Mouse (Mus musculus): ENCODE data around the gene Sptlc3.

Gene Sptlc3

DNA sequence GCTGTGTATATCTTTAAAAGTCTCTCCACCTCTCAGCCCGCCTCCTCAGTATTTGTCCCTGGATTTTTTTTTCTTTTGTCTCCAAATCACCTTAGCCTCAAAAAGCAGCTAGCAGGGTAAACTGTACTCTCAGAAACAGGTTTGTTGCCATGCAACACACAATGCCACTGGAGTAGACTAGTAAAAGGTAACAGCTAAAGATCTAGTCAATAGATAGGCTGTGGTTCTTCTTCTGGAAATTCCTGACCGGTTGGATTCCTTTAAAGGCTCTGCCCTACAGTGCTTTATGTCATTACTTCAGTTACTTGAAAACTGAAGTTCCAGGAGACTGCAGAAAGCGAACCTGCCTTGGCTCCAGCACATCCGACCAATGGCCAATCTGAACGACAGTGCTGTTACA is at the start of gene Sptlc3:
Gene Sptlc3, plus strand, starts transcription at position 78 of the 400 bp plus-strand sequence.
- no peak for DNase-seq (ENCODE audit: low spot score)

DNA sequence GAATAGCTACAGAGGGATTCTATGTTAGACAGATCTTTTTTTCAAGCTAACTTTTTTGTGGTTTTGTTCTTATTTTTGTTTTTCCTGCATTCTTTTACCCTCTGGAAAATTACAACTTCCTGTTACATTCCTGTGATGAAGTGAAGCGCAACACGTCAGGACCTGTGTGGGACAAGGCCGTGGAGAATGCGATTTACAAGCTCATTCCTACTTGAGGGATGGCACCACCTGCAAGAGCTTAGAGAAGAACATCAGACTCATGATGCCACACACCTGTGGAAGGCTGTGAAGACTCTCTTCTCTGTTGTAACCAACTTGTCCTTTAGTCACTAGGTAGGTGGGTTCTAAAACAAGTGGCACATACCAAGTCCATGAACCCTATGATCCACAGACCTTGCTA is 26.0 kb upstream of the Sptlc3 start:
- no peak for DNase-seq (ENCODE audit: low spot score)

DNA sequence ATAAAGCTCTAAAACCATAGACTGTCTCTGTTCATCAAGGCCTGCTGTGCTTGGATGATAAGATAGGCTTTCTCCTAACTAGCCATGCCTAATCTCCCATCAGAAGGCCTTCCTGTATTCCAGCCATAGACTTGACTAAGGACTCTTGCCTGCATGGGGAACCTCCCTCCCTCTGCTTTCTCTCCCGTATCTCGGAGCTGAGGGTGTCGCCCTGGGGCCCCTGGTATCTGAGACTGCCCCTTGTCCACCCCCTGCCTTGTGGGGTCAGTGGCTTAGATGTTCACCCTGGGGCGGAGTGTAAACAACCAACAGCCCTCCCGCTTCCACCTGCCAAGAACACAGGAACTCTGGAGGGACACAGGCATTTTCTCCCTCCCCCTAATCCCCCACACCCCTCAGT is 5.0 kb upstream of the Sptlc3 start:
- no peak for DNase-seq (ENCODE audit: low spot score)

DNA sequence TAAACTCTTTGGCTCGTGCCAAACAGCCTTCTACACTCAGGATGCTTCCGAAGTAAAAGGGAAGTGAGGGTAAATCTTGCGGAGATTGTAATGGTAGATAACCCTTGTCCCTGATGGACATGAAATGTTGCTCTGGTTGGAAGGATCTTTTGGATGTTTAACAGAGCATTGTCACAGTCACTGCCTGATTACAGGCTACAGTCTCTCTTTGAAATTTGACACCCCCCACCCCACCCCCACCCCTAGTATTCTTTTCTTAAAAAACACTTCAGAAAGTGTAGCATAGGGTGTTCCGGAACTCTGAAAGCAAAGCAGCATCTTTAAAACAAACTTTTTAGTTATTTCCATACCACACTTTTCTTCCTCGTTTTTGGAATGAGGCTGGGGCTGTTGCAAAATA is 916 bp downstream of the Sptlc3 start:
- no peak for DNase-seq (ENCODE audit: low spot score)

DNA sequence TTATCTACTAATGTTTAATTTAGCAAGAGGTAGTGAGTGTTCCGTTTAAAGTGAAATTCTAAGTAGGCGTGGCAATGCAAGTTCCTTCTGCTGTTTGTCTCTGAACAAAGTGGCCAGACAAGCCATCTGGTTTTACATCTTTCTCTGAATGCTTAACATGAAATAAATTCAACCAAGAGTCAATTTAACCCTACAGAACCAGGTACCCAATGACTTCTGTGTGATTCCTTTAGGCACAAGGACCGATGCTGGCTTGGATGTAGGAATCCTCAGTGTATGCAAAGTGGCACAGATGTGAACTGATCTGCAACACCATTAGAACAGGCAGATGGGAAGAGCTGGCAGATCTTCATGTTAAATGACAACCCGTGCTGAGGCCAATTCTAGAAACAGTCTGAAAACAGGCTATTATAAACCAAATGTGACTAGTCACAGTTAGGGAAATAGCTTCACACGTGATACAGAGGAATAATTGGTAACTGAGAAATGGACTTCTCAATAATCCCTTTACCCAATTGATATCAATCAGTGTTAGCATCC is 68.3 kb downstream of the Sptlc3 start:
- DNase-seq (ENCODE audit: low spot score), result no peak

DNA sequence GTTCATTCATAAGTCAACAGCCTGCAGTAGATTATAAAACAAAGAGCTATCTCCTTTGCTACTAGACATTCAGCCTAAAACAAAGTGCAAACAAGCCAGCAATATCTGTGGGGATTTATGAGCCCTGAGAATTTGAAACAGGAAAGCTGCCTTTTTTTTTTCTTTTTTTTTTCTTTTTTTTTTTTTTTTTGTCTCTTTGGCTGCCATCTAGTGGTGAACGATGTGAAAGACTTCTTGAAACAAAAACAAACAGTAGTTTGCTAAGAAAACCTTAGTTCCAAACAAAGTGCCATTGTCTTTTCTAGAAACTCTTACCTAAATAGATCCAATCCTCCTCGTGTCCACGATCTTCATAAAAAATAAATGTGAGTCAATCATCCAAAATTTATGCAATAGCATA is 85.6 kb downstream of the Sptlc3 start:
- DNase-seq (ENCODE audit: low spot score), result no peak

DNA sequence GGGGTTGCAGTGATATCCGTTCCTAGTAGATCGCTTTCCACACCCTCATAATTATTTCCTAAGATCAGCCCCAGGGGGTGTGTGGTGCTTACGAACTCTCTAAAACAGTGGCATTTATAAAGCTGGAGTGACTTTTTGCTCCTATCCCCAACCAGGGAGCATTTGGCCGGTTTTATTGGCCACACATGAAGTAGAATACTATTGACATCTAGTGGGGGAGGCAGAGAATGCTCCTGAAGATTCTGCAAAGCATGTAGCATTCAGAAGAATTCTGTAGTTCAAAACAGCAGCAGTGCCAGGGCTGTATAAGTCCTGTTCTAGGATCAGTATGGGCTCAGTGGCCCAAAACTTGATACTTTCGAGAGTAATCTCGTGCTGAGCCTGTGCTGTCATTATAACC is 89.1 kb downstream of the Sptlc3 start:
- no peak for DNase-seq (ENCODE audit: low spot score)

DNA sequence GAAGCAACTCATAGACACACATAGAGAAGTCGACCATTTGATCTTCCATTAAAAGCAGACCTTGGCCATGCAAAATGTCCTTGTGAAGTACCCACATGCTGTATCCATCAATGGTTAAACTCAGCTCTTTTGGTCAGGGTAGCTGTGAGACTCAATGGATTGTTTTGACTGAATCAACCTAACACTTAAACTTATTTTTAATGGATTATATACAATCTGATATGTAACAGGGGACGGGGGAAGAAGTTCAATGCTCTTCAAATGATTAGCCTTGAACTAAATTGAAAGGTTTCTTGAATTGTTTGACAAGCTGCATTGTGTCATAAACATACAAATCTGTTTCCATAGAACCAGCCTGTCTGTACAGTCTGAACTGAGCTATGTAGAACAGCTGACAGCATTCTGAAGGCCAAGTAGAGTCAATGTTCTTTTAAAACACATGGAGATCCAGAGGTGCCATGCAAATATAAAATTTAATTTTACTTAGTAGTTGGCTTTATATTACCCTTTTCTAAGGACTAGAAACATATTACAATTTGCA is 94.0 kb downstream of the Sptlc3 start:
- DNase-seq (ENCODE audit: low spot score), result no peak

DNA sequence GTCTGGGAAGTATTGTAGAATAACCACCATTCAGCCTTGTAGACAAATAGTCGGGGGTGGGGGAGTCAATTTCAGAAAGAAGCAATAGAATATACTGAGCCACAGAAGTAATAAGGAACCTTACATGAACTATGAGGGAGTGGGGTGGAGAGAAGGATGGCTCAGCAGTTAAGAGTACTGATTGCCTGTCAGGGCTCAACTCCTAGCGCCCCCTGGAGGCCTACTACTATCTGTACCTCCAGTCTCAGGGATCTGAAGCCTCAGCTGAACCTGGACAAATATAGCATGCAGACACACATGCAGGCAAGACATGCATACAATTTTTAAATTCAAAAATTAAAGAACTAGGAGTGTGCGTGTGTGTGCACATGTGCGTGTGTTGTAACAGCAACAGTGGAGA is 96.2 kb downstream of the Sptlc3 start:
- DNase-seq (ENCODE audit: low spot score), result no peak

DNA sequence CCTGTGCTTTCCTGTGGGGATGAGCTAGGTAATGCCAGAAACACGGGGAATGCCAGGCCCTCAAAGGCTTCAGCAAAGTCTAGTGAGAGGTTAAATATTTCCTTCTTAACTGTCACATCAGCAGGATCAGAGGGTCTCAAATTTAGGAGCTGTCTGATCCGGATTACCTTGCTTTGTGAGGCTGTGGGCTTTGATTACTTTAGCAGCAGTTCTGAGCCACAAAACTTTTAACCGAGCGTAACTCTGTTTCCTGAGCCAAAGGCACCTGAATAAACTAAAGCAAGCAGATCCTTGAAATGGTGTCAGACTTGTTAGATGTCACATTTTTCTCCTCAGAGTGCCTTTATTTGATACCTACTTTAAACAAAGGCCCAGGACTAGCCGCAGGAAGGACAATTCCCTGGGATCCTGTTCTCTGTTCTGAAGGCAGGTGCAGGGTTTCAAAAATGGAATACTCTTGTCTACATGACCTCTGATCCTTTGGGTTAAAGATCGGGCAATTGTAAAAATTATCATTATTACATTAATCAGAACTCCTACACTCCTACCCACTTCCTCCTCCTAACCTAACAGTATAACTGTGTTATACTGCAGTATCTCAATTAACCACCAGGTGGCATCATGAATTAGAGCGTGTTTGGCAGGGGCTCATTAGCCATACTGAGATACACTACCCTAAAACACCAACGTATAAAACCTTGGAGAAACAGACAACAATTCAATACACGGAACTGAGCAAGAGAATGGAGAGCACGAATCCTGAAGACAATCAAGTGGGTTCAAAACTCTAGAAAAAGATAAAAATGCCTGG is 97.4 kb downstream of the Sptlc3 start:
- DNase-seq (ENCODE audit: low spot score), result no peak

DNA sequence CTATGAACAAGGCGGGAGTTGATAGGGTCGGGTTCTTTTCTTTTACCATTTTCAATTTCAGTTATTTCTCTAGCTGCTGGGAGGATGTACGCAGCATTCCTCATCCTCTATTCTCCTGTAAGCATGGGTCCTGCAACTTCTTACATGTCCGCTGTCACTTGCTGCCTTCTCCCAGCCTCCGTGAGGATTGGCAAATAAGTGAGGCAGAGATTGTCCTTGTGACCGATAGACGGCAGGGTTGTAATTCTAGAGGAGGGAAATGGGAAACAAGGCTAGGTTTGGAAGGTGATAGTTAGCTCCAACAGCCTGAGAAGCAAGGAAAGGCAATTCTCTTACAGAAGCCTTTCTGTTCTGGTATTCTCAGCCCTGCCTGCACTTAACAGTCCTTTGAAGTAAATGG is 98.4 kb downstream of the Sptlc3 start:
- DNase-seq (ENCODE audit: low spot score), result no peak

DNA sequence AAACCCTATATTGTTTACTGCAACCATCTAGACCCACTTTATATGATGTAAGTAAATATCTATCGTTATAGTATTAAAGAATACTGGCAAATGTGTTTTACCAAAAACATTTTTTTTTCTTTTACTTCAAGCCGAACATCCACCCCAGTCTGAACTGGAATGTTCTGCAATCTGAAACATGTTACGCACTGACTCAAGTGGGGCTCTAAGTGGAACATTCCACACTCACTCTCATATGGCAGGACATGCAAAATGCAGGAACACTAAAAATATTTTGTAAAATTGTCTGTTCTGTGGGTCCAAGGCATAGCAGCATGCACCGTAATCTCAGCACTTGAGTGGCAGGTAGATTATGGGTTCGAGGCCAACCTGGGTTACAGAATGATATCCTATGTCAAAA is 103.5 kb downstream of the Sptlc3 start:
- DNase-seq (ENCODE audit: low spot score), result no peak

DNA sequence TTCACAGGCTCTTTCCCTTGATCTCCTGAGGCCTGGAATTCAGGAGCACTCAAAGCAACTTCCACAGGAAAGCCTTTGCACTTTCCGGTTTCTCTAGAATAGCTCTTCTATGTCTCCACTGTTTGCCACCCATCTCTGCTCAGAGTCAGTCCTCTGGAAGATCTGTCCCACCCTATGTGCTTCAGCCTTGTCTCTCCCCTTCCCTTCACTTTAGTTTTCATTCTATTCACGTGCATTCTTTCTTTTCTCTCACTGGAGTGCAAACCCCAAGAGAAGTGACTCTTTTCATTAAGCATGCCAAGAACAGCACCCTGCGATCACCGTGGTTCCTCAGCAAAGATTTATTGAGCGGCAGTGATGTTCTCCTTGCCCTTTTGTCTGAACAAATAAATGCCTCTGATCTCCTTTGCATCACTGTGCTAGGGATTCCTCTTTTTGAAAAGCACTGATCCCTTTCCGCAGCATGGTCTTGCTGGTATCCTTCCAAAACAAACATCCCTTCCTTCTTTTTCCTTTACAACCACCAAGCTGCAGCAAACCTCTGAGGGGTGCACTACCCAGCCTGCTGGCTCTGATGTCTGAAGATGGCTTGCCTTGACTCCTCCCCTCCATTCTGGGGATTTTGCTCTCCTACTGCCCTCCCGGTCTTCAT is 108.0 kb downstream of the Sptlc3 start:
- no peak for DNase-seq (ENCODE audit: low spot score)

DNA sequence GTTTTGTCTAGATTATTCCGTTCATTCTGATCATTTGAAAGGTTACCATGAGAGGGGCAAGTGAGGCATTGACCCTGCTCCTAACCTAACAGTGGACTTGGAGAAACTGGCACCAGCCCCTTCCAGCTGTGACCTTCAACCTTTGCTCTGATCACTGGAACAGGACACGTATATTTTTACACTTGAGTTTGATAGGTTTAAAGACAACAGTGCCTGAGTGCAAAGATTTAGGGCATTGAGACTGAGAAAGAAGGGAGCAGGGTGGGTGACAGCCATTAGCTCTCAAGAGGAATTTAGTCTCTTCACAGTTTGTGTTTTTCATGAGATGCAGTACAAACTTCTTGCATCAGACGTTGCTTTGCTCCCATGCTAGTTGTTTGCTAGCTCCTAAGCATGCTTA is 114.5 kb downstream of the Sptlc3 start:
- no peak for DNase-seq (ENCODE audit: low spot score)

DNA sequence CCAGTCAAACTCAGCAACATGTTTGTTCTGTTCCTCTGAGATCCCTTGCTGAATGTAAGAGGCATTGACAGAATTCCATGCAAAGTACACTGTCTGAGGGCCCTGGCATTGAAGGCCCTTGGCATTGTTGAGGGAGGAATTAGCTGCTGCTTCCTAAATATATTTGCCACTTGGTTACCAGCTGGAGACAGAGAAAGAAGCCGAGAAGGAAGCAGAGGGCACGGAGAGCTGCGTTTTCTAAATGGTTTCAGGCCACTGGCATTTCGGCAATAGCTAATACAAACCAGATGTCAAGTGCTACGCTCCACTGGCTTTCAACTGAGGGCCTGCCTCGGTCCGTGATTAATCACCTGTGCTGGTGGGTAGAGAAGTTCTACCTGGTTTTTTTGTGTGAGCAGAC is 115.1 kb downstream of the Sptlc3 start:
- DNase-seq (ENCODE audit: low spot score), result no peak

DNA sequence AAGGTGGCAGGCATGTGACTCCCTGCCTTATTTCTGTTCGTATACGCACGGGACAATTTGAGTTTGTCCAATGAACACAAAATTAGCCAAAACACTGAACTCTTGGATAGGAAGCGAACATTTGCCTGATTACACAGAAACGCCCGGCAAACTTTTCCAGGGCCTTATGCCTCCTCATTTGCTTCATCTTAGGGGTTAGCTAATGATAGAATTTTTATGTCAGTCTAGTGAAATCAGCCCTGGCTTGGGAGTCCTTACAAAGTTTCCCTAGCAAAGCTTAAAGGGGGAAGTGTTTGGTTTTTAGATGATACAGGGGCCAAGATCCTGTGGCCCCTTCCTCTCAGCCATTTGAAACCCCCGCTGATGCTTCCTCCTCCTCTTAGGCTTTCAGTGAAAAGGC is 115.5 kb downstream of the Sptlc3 start:
- no peak for DNase-seq (ENCODE audit: low spot score)

DNA sequence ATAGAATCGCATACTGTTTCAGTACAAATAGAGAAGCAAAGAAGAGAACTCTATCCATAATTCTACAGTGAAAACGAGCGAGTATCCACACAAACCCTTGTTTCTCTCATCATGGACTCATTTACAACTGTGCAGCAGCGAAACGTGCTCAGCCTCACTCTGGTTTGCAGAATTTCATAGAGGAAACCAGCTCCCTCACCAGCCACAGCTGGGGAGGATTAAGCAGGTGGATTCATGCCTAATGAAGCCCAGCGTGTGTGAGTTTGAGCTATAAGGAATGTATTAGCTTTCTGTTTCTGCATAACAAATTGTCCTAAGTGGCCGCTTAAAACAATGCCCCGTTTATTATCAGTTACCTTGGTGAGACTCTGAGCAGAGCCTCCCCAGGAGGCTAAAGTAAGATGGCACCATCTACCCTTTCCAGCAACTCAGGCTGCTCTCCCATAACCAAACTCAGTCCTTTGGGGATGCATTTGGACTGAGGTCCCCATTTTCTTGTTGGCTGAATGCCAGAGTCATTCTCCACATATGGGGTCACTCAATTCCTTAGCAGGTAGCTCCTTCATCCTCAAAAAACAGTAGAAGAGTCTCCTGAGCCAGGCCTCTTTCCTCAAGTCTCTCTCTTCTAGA is 116.1 kb downstream of the Sptlc3 start:
- no peak for DNase-seq (ENCODE audit: low spot score)

DNA sequence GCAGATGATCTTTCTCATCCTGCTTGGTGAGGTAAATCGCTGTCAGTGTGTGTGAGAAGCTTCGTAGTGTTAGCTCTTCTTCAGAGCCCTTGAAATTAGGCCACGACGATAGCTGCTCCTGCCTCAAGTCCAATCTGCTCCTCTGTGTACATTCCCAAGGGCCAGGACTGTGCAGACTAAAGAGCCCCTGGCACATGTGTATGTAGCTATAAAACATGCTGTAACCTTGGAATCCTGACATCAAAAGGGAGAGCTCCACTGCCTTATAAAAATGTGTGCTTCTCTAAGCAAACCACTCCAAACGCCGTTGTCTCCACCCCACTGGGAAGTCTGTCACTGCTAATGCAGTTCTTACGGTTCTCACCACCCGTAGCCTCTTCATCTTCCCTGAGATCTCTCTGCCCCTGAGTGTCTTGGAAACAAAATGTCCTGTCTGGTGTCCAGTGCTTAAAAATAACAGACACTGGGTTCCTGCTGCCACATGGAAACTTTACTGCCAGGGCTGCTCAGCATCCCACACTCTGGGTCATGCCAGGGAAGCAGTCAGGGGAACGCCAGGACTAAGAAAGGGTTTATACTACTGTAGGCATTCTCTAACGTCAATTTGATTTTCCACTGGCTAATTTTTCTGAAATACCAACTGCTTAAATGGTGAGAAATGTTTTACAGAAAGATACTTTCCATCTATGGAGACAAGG is 118.8 kb downstream of the Sptlc3 start:
- no peak for DNase-seq (ENCODE audit: low spot score)

DNA sequence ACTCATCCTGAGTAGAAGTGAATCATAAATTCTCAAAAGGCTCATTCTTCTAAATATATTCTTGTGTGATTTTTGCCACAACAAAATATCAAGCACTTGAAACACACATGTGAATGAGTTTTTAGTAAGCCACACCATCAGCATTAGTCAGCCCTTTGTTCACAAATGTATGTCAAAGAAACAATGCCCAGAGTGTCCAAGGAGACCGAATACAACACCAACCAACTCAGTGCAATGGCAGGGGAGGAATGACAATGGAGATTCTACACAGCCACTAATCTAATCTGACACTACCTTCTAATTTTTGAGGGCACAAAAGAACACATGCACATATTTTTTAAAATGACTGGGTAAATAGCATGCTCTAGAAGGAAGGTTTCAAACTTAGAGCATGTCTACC is 132.8 kb downstream of the Sptlc3 start:
- no peak for DNase-seq (ENCODE audit: low spot score)

DNA sequence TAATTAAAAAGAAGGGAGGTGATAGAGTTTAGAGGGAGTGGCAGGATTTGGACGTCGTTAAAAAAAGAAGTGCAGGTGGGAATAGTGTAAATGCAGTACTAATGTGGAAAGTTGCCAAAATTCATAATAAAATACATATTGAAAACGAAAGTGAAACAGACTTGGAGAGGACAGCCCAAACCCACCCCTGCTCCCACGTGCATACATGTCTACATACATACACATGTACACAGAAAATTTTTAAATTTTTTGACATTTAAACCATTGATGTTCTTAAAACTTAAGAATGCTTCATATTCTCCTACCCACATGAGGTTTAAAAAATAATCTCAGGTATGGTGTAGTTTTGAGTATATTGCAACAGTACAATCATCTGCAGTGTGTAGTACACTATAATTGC is 135.0 kb downstream of the Sptlc3 start:
- no peak for DNase-seq (ENCODE audit: low spot score)

DNA sequence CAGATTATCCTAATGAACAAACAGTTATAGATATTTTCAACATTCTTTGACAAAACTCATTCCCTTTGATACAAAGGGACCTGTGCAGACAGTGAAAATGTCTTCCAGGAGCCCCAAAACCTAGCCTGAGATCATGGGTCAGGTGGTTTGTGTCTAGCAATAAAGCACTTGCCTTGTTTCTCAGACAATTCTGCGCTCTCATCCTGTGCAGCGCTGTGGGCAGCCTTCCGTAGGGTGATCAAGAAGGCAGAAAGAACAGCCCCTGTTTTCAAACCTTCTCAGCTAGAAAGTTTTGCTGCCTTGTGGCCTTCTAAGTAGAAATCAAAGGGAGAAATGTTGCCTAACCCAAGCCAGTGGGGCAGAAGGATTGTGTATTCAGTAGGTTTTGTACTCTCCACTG is 135.9 kb downstream of the Sptlc3 start:
- no peak for DNase-seq (ENCODE audit: low spot score)

DNA sequence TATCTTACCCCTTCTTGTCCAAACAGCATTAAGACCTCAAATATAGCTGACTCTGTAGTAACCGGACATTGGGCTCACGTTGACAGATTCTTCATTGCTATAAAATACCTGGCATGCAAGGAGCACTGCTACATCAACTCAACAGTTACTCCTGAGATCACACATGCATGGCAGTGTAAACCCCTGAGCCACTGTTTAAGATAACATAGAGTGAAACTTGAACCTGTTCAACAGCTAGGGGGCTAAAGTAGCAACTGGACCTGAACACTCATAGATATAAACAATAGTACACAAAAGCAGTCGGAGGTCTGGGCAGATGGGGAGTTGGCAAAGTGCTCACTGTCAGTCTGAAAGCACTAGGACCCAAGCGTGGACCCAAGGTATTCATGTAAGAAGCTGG is 140.8 kb downstream of the Sptlc3 start:
- no peak for DNase-seq (ENCODE audit: low spot score)

All from spleen, adult 12 weeks (tissue).